Mouse (Mus musculus): Measurements from ENCODE around the gene Ikzf4. TPM values are rescaled to one million over a fixed set of nuclear protein-coding genes. Genes with fewer than 3 reads are reported as not detected.
A peak's percentile ranks its signal among the peaks of the same experiment; 100 is the strongest.
"Not testable (repeated sequence)": the region's sequence is repeated elsewhere in the genome, so short reads cannot be mapped to it uniquely, and the experiment has no call there.

Gene Ikzf4
- total RNA-seq, 2 experiments from 2014 or later = 18.5 to 19.8 TPM

GRCm38 (mm10) chr10:128620241-128620640, 25.6 kb downstream of the Ikzf4 start:
- DNase-seq (ENCODE audit: extremely low spot score in 1 of 2, low spot score in 2 of 2) = no peak
- intact Hi-C loops (cut with DNase I) = no loop called here

GRCm38 (mm10) chr10:128619148-128619547, 26.6 kb downstream of the Ikzf4 start:
- DNase-seq (ENCODE audit: extremely low spot score in 1 of 2, low spot score in 2 of 2); intact Hi-C loops (cut with DNase I): not testable (repeated sequence)

GRCm38 (mm10) chr10:128618570-128618969, 27.2 kb downstream of the Ikzf4 start:
- intact Hi-C loops (cut with DNase I) = no loop called here
- no peak for DNase-seq (ENCODE audit: extremely low spot score in 1 of 2, low spot score in 2 of 2)

- intact Hi-C loops (cut with DNase I); DNase-seq (ENCODE audit: extremely low spot score in 1 of 2, low spot score in 2 of 2): not testable (repeated sequence)
Measured at GRCm38 (mm10) chr10:128615798-128616448, 29.9 kb downstream of the Ikzf4 start.

- intact Hi-C loops (cut with DNase I) = loop anchor here (5.0 kb wide), 1 partner anchor 48 kb away; the partner anchor contains the start of gene Pa2g4
- no peak for DNase-seq (ENCODE audit: extremely low spot score in 1 of 2, low spot score in 2 of 2)
Measured at GRCm38 (mm10) chr10:128614934-128615333, 30.9 kb downstream of the Ikzf4 start.

- intact Hi-C loops (cut with DNase I) = loop anchor here (5.0 kb wide), 1 partner anchor 47 kb away; the partner anchor contains the start of gene Pa2g4
- DNase-seq (ENCODE audit: extremely low spot score in 1 of 2, low spot score in 2 of 2) = not testable (repeated sequence)
Measured at GRCm38 (mm10) chr10:128613820-128614219, 32.0 kb downstream of the Ikzf4 start.

GRCm38 (mm10) chr10:128613154-128613440, 32.7 kb downstream of the Ikzf4 start:
- no peak for DNase-seq (ENCODE audit: extremely low spot score in 1 of 2, low spot score in 2 of 2)
- intact Hi-C loops (cut with DNase I) = loop anchor here (5.0 kb wide), 1 partner anchor 46 kb away; the partner anchor contains the start of gene Pa2g4

GRCm38 (mm10) chr10:128612433-128613153, 33.2 kb downstream of the Ikzf4 start:
- intact Hi-C loops (cut with DNase I) = loop anchor here (5.0 kb wide), 1 partner anchor 45 kb away; the partner anchor contains the start of gene Pa2g4
- peak; percentile 74 to 77 for DNase-seq (ENCODE audit: extremely low spot score in 1 of 2, low spot score in 2 of 2)

GRCm38 (mm10) chr10:128606483-128606882, 39.3 kb downstream of the Ikzf4 start:
- intact Hi-C loops (cut with DNase I) = no loop called here
- DNase-seq (ENCODE audit: extremely low spot score in 1 of 2, low spot score in 2 of 2) = no peak

- DNase-seq (ENCODE audit: extremely low spot score in 1 of 2, low spot score in 2 of 2) = no peak
- intact Hi-C loops (cut with DNase I) = no loop called here
Measured at GRCm38 (mm10) chr10:128602470-128603128, 43.2 kb downstream of the Ikzf4 start.

GRCm38 (mm10) chr10:128601499-128601898, 44.3 kb downstream of the Ikzf4 start:
- intact Hi-C loops (cut with DNase I) = no loop called here
- DNase-seq (ENCODE audit: extremely low spot score in 1 of 2, low spot score in 2 of 2) = no peak

- intact Hi-C loops (cut with DNase I) = no loop called here
Measured at GRCm38 (mm10) chr10:128598476-128598875, 47.3 kb downstream of the Ikzf4 start.

GRCm38 (mm10) chr10:128592797-128593196, 53.0 kb downstream of the Ikzf4 start:
- DNase-seq (ENCODE audit: extremely low spot score in 1 of 2, low spot score in 2 of 2) = no peak
- intact Hi-C loops (cut with DNase I) = no loop called here

More at GRCm38 (mm10) chr10:128598476-128598875, 47.3 kb downstream of the Ikzf4 start:
- DNase-seq (ENCODE audit: extremely low spot score in 1 of 2, low spot score in 2 of 2) = no peak

- no peak for DNase-seq (ENCODE audit: extremely low spot score in 1 of 2, low spot score in 2 of 2)
- intact Hi-C loops (cut with DNase I) = no loop called here
Measured at GRCm38 (mm10) chr10:128591436-128591835, 54.4 kb downstream of the Ikzf4 start.

GRCm38 (mm10) chr10:128590193-128590690, 55.5 kb downstream of the Ikzf4 start:
- intact Hi-C loops (cut with DNase I) = no loop called here
- DNase-seq (ENCODE audit: extremely low spot score in 1 of 2, low spot score in 2 of 2) = peak in 1 of 2 experiments; percentile 70

GRCm38 (mm10) chr10:128589464-128590192, 56.2 kb downstream of the Ikzf4 start, which contains the start of gene Erbb3:
TSS of gene Erbb3 (minus strand) at chr10:128589652.
- intact Hi-C loops (cut with DNase I) = no loop called here
- peak in 1 of 2 experiments; percentile 45 for DNase-seq (ENCODE audit: extremely low spot score in 1 of 2, low spot score in 2 of 2)

- DNase-seq (ENCODE audit: extremely low spot score in 1 of 2, low spot score in 2 of 2) = no peak
- intact Hi-C loops (cut with DNase I) = no loop called here
Measured at GRCm38 (mm10) chr10:128588775-128589463, 56.9 kb downstream of the Ikzf4 start.

GRCm38 (mm10) chr10:128588136-128588535, 57.7 kb downstream of the Ikzf4 start:
- DNase-seq (ENCODE audit: extremely low spot score in 1 of 2, low spot score in 2 of 2) = no peak
- intact Hi-C loops (cut with DNase I) = no loop called here

Data from left cerebral cortex, postnatal 10 days (tissue).